Mouse (Mus musculus): ENCODE data around the gene Ltbr. TPM values are rescaled to one million over a fixed set of nuclear protein-coding genes. Genes with fewer than 3 reads are reported as not detected.

Ltbr gene
- total and polyA plus RNA-seq, 3 experiments: 47.6 to 64.2 TPM; not detected in 1

DNA sequence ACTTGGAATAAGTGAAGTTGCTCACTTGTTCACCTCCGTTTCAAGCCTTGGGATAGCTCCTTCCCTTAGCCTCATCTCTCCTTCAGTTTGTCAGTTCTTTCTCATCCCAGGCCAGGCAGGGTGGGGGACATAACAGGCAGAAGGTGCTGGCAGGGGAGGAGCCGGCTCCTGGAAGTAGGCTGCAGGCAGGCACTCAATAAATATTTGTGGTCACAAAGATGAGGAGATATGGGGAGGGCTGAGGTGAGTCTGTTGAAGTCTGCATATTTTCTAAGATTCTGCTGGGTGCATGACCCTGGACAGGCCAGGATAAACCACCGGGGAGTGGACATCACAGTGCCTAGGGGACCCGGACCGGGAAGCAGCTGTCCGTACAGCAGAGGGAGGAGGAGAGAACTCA lies 9.9 kb upstream of the Ltbr start:
- TF ChIP-seq POLR2AphosphoS2 (IDR thresholded peaks at IDR 0.05; ENCODE audit: low read length): no peak
- TF ChIP-seq SIN3A (IDR thresholded peaks at IDR 0.05; ENCODE audit: low read length): no peak
- no peak for TF ChIP-seq RAD21 (IDR thresholded peaks at IDR 0.05; ENCODE audit: low read depth, low read length)
- no peak for TF ChIP-seq MEF2A (IDR thresholded peaks at IDR 0.05; ENCODE audit: extremely low read depth, insufficient replicate concordance, low read depth, low read length, poor library complexity, severe bottlenecking)
- no peak for TF ChIP-seq MAZ (IDR thresholded peaks at IDR 0.05; ENCODE audit: low read depth, low read length)
- no peak for TF ChIP-seq MYC (IDR thresholded peaks at IDR 0.05; ENCODE audit: low read depth, low read length)
- TF ChIP-seq CHD1 (IDR thresholded peaks at IDR 0.05; ENCODE audit: low read depth, low read length): no peak
- no peak for TF ChIP-seq ZMIZ1 (IDR thresholded peaks at IDR 0.05; ENCODE audit: low read depth, low read length)
- TF ChIP-seq RCOR1 (IDR thresholded peaks at IDR 0.05; ENCODE audit: low read depth, low read length): no peak
- no peak for TF ChIP-seq ZKSCAN1 (IDR thresholded peaks at IDR 0.05; ENCODE audit: low read depth, low read length)
- TF ChIP-seq TBP (IDR thresholded peaks at IDR 0.05; ENCODE audit: low read depth, low read length): no peak
- no peak for TF ChIP-seq UBTF (IDR thresholded peaks at IDR 0.05; ENCODE audit: borderline replicate concordance, insufficient read depth, low read depth, low read length)
- no peak for TF ChIP-seq POLR2AphosphoS5 (IDR thresholded peaks at IDR 0.05; ENCODE audit: borderline replicate concordance, low read depth, low read length)
- TF ChIP-seq BHLHE40 (IDR thresholded peaks at IDR 0.05; ENCODE audit: borderline replicate concordance, low read depth, low read length): no peak
- no peak for TF ChIP-seq TCF12 (IDR thresholded peaks at IDR 0.05; ENCODE audit: low read depth, low read length)
- no peak for TF ChIP-seq ETS1 (IDR thresholded peaks at IDR 0.05; ENCODE audit: low read depth, low read length)
- no peaks in the 10 kb centered on the region for H3K36me3 ChIP-seq (ENCODE audit: control insufficient read depth in 1 of 2, insufficient read depth in 2 of 2, low read length in 2 of 2)
- H3K27ac ChIP-seq (ENCODE audit: control insufficient read depth, low read depth, low read length): no peak overlapping the region
- no peak overlapping the region for H3K9ac ChIP-seq (ENCODE audit: control insufficient read depth, low read depth, low read length, poor library complexity, severe bottlenecking)
- H3K79me2 ChIP-seq (ENCODE audit: control insufficient read depth, insufficient read depth, low read length, poor library complexity): no peaks in the 10 kb centered on the region
- no peak overlapping the region for H3K4me3 ChIP-seq (ENCODE audit: control insufficient read depth in 1 of 2, insufficient read depth in 1 of 2, low read depth in 2 of 2, low read length in 2 of 2)
- peaks cover 3 to 13% of the 10 kb centered on the region in 2 experiments; a peak in 3 of 4 replicates for H3K27me3 ChIP-seq (ENCODE audit: control insufficient read depth in 1 of 2, insufficient read depth in 2 of 2, low read length in 2 of 2)
- H3K9me3 ChIP-seq (replicated peaks; ENCODE audit: insufficient read depth, low read length): no peaks in the 10 kb centered on the region
- H3K4me1 ChIP-seq (ENCODE audit: control insufficient read depth in 1 of 2, insufficient read depth in 2 of 2, low read length in 2 of 2): no peaks in the 10 kb centered on the region
- DNase-seq (ENCODE audit: low read depth, low spot score): no peak

DNA sequence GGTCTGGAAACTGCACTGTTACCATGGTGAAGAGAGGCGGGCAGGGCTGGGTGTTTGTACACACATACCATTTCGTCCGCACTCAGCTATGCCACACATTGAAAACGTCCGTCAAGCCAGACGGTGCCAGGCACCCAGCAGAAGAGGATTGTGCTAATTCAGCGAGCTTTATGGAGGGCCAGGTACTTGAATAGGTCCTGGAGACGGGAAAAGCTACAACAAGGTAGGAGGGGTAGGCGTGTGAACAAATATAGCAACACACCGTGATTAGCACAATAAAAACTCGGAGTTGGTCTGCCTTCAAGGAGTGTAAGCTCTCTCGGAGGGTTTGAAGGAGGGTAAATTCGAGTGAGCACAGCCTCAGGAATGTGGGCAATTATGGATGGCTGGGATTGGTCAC lies 9.1 kb upstream of the Ltbr start:
- no peak overlapping the region for H3K4me3 ChIP-seq (ENCODE audit: control insufficient read depth in 1 of 2, insufficient read depth in 1 of 2, low read depth in 2 of 2, low read length in 2 of 2)
- no peaks in the 10 kb centered on the region for H3K4me1 ChIP-seq (ENCODE audit: control insufficient read depth in 1 of 2, insufficient read depth in 2 of 2, low read length in 2 of 2)
- TF ChIP-seq JUND (IDR thresholded peaks at IDR 0.05; ENCODE audit: low read depth, low read length) (no peak), RCOR1 (IDR thresholded peaks at IDR 0.05; ENCODE audit: low read depth, low read length) (no peak), MAFK (IDR thresholded peaks at IDR 0.05; ENCODE audit: borderline replicate concordance, low read depth, low read length) (no peak), ELF1 (IDR thresholded peaks at IDR 0.05; ENCODE audit: low read depth, low read length) (no peak), ZMIZ1 (IDR thresholded peaks at IDR 0.05; ENCODE audit: low read depth, low read length) (no peak), RAD21 (IDR thresholded peaks at IDR 0.05; ENCODE audit: low read depth, low read length) (no peak), CTCF (IDR thresholded peaks at IDR 0.05 in 2 of 3, conservative IDR thresholded peaks at IDR 0.05 in 1 of 3; ENCODE audit: control insufficient read depth in 1 of 3, insufficient read depth in 1 of 3, low read depth in 2 of 3, low read length in 3 of 3, poor library complexity in 1 of 3, severe bottlenecking in 1 of 3) (no peak), ZC3H11A (IDR thresholded peaks at IDR 0.05; ENCODE audit: low read depth, low read length) (no peak), MAX (IDR thresholded peaks at IDR 0.05; ENCODE audit: low read length) (no peak), MAZ (IDR thresholded peaks at IDR 0.05; ENCODE audit: low read depth, low read length) (no peak), USF1 (IDR thresholded peaks at IDR 0.05; ENCODE audit: low read depth, low read length) (no peak), GABPA (IDR thresholded peaks at IDR 0.05; ENCODE audit: low read depth, low read length) (no peak)
- H3K9me3 ChIP-seq (replicated peaks; ENCODE audit: insufficient read depth, low read length): no peaks in the 10 kb centered on the region
- no peak overlapping the region for H3K9ac ChIP-seq (ENCODE audit: control insufficient read depth, low read depth, low read length, poor library complexity, severe bottlenecking)
- H3K27me3 ChIP-seq (ENCODE audit: control insufficient read depth in 1 of 2, insufficient read depth in 2 of 2, low read length in 2 of 2): peaks cover 3 to 13% of the 10 kb centered on the region in 2 experiments; a peak in 3 of 4 replicates
- no peaks in the 10 kb centered on the region for H3K36me3 ChIP-seq (ENCODE audit: control insufficient read depth in 1 of 2, insufficient read depth in 2 of 2, low read length in 2 of 2)
- DNase-seq (ENCODE audit: low read depth, low spot score): no peak
- no peaks in the 10 kb centered on the region for H3K79me2 ChIP-seq (ENCODE audit: control insufficient read depth, insufficient read depth, low read length, poor library complexity)
- H3K27ac ChIP-seq (ENCODE audit: control insufficient read depth, low read depth, low read length): no peak overlapping the region
